Mouse (Mus musculus): ENCODE measurements around the gene Ctsll3. TPM values are rescaled to one million over a fixed set of nuclear protein-coding genes. Genes with fewer than 3 reads are reported as not detected.

The Ctsll3 gene
- polyA plus RNA-seq, 1 experiment from 2014 or later, result not detected

- H3K9me3 ChIP-seq (ENCODE audit: control insufficient read depth, low read length), result no peaks in the 10 kb centered on the region
- no peak for ATAC-seq
- 86% methylated on average over 2 of the region's 2 CpGs for whole genome bisulfite sequencing
- H3K9ac ChIP-seq (replicated peaks; ENCODE audit: low read depth, low read length), result no peak overlapping the region
- no peaks in the 10 kb centered on the region for H3K27me3 ChIP-seq (replicated peaks; ENCODE audit: control insufficient read depth, insufficient read depth, low read length)
- no peak overlapping the region for H3K4me3 ChIP-seq (replicated peaks; ENCODE audit: low read length)
- H3K27ac ChIP-seq (ENCODE audit: low read length), result no peak overlapping the region
- no peak overlapping the region for H3K4me2 ChIP-seq (ENCODE audit: low read length)
- H3K36me3 ChIP-seq (ENCODE audit: control insufficient read depth, insufficient read depth), result peaks cover 54% of the 10 kb centered on the region
- H3K4me1 ChIP-seq (replicated peaks; ENCODE audit: control insufficient read depth, insufficient read depth, low read length), result no peaks in the 10 kb centered on the region
These were observed 47.4 kb downstream of the Ctsll3 start for GRCm38 (mm10) chr13:60755251-60755650.

DNA sequence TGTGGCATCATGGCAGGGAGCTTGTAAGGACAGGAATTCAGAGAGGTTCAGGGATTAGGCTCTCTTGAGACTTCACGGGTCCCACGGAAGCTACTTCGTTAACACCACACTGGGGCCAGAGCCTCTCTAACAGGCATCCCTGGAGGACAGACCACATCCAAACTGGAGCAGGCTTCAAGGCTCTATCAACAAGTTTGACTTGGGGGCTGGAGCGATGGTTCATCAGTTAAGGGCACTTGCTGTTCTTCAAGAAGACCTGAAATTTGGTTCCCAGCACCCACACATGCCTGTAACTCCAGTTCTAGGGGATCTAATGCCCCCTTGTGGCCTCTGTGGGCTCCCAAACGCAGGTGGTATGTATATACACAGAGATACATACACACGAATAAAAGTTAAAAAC is 49.4 kb downstream of the Ctsll3 start:
- Histone ChIP-seq H3K4me3 (replicated peaks; ENCODE audit: low read length) (no peak overlapping the region), H3K9ac (replicated peaks; ENCODE audit: low read depth, low read length) (no peak overlapping the region), H3K4me1 (replicated peaks; ENCODE audit: control insufficient read depth, insufficient read depth, low read length) (no peaks in the 10 kb centered on the region), H3K27ac (ENCODE audit: low read length) (no peak overlapping the region), H3K4me2 (ENCODE audit: low read length) (no peak overlapping the region), H3K36me3 (ENCODE audit: control insufficient read depth, insufficient read depth) (peaks cover 61% of the 10 kb centered on the region), H3K27me3 (replicated peaks; ENCODE audit: control insufficient read depth, insufficient read depth, low read length) (no peaks in the 10 kb centered on the region), H3K9me3 (ENCODE audit: control insufficient read depth, low read length) (no peaks in the 10 kb centered on the region)
- 93% methylated on average over 6 of the region's 6 CpGs for WGBS
- ATAC-seq, result no peak

- no peaks in the 10 kb centered on the region for H3K4me1 ChIP-seq (replicated peaks; ENCODE audit: control insufficient read depth, insufficient read depth, low read length)
- no peak overlapping the region for H3K4me3 ChIP-seq (replicated peaks; ENCODE audit: low read length)
- no peak overlapping the region for H3K27ac ChIP-seq (ENCODE audit: low read length)
- H3K36me3 ChIP-seq (ENCODE audit: control insufficient read depth, insufficient read depth), result peaks cover 58% of the 10 kb centered on the region
- H3K9ac ChIP-seq (replicated peaks; ENCODE audit: low read depth, low read length), result no peak overlapping the region
- 94% methylated on average over 7 of the region's 7 CpGs for WGBS
- no peak overlapping the region for H3K4me2 ChIP-seq (ENCODE audit: low read length)
- ATAC-seq, result no peak
- H3K27me3 ChIP-seq (replicated peaks; ENCODE audit: control insufficient read depth, insufficient read depth, low read length), result no peaks in the 10 kb centered on the region
- H3K9me3 ChIP-seq (ENCODE audit: control insufficient read depth, low read length), result no peaks in the 10 kb centered on the region
These were observed 51.7 kb downstream of the Ctsll3 start for GRCm38 (mm10) chr13:60750930-60751329.

DNA sequence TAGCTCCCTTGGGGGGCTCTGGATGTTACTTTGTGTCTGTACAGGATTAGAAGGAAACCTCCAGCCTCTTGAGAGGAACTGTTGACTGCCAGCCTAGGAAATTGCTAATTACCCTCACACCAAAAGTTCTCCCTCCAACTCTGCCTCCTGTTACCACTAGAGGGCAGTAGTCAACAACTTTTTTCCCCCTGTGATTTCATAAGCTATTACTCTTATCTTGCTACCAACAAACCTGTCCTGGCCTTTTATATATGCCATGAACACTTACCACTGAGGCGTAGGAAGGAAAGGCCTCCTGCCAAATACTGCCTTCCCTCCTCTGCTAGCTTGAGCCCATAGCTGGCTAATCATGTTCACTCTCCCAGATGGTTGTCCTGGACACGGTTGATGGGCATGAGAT is 54.1 kb downstream of the Ctsll3 start:
- no peaks in the 10 kb centered on the region for H3K27me3 ChIP-seq (replicated peaks; ENCODE audit: control insufficient read depth, insufficient read depth, low read length)

More for the DNA sequence above, 54.1 kb downstream of the Ctsll3 start:
- Histone ChIP-seq H3K4me1 (replicated peaks; ENCODE audit: control insufficient read depth, insufficient read depth, low read length) (peaks cover 6% of the 10 kb centered on the region), H3K27ac (ENCODE audit: low read length) (no peak overlapping the region), H3K4me3 (replicated peaks; ENCODE audit: low read length) (no peak overlapping the region), H3K36me3 (ENCODE audit: control insufficient read depth, insufficient read depth) (peaks cover 47% of the 10 kb centered on the region), H3K4me2 (ENCODE audit: low read length) (no peak overlapping the region), H3K9ac (replicated peaks; ENCODE audit: low read depth, low read length) (no peak overlapping the region), H3K9me3 (ENCODE audit: control insufficient read depth, low read length) (no peaks in the 10 kb centered on the region)
- WGBS, result 90% methylated on average over 2 of the region's 2 CpGs
- no peak for ATAC-seq

Other genes starting within 250 kb of the Ctsll3 start
- gene Dapk1, start 200.9 kb downstream of the Ctsll3 start, polyA plus RNA-seq (2015; fragmentation: Nextera tagmentation; extraction: Ambion mirVana), result 59.8 and 61.4 TPM in 2 replicates
- gene BC051665, start 16.5 kb downstream of the Ctsll3 start, polyA plus RNA-seq (2015; fragmentation: Nextera tagmentation; extraction: Ambion mirVana), result not detected in 2 replicates
- not detected in 2 replicates for gene 4930486L24Rik, start 61.6 kb upstream of the Ctsll3 start, polyA plus RNA-seq (2015; fragmentation: Nextera tagmentation; extraction: Ambion mirVana)
- gene Gm49392, start 94.0 kb upstream of the Ctsll3 start, polyA plus RNA-seq (2015; fragmentation: Nextera tagmentation; extraction: Ambion mirVana), result not detected in 2 replicates
- 0.30 and 2.4 TPM in 2 replicates for gene Ctla2b, start 94.6 kb upstream of the Ctsll3 start, polyA plus RNA-seq (2015; fragmentation: Nextera tagmentation; extraction: Ambion mirVana)
- gene Tpbpb, start 102.0 kb upstream of the Ctsll3 start, polyA plus RNA-seq (2015; fragmentation: Nextera tagmentation; extraction: Ambion mirVana), result not detected in 2 replicates
- gene Gm49393, start 132.7 kb upstream of the Ctsll3 start, polyA plus RNA-seq (2015; fragmentation: Nextera tagmentation; extraction: Ambion mirVana), result not detected in 2 replicates
- gene Gm49391, start 133.7 kb upstream of the Ctsll3 start, polyA plus RNA-seq (2015; fragmentation: Nextera tagmentation; extraction: Ambion mirVana), result 0.36 and 1.2 TPM in 2 replicates
- 13.6 and 15.7 TPM in 2 replicates for gene Ctla2a, start 133.8 kb upstream of the Ctsll3 start, polyA plus RNA-seq (2015; fragmentation: Nextera tagmentation; extraction: Ambion mirVana)
- gene Tpbpa, start 139.1 kb upstream of the Ctsll3 start, polyA plus RNA-seq (2015; fragmentation: Nextera tagmentation; extraction: Ambion mirVana), result not detected in 2 replicates
- not detected in 2 replicates for gene Ctsj, start 203.1 kb upstream of the Ctsll3 start, polyA plus RNA-seq (2015; fragmentation: Nextera tagmentation; extraction: Ambion mirVana)
- not detected in 2 replicates for gene Ctsq, start 237.8 kb upstream of the Ctsll3 start, polyA plus RNA-seq (2015; fragmentation: Nextera tagmentation; extraction: Ambion mirVana)